Mouse (Mus musculus) midbrain, embryonic 12.5 days (tissue): ENCODE data around the gene Upp2. TPM values are rescaled to one million over a fixed set of nuclear protein-coding genes. Genes with fewer than 3 reads are reported as not detected.
A peak's percentile ranks its signal among the peaks of the same experiment; 100 is the strongest.

Experiments
- ATAC-seq: fragments of 200-750 bp; cut with Nextera tagmentation; 2 replicates; pipeline ENCODE4 v1.8.0; 2017; ENCODE audit warnings: low read depth, moderate TSS enrichment, moderate library complexity; ENCODE audit not compliant: low FRiP score
- H3K27ac ChIP-seq: fragments of 300-500 bp; sonication (generic); replicated peaks from 2 replicates; pipeline ENCODE4 v1.5.1; 2016; ENCODE audit warnings: mild to moderate bottlenecking
- H3K27me3 ChIP-seq: fragments of 300-500 bp; sonication (generic); 2 replicates; pipeline ENCODE4 v1.6.1; 2016; ENCODE audit warnings: mild to moderate bottlenecking
- H3K36me3 ChIP-seq: fragments of 300-500 bp; sonication (generic); 2 replicates; pipeline ENCODE4 v1.6.1; 2016
- H3K4me1 ChIP-seq: fragments of 300-500 bp; sonication (generic); 2 replicates; pipeline ENCODE4 v1.6.1; 2016
- H3K4me2 ChIP-seq: fragments of 300-500 bp; sonication (generic); replicated peaks from 2 replicates; pipeline ENCODE4 v1.6.1; 2016; ENCODE audit warnings: mild to moderate bottlenecking, moderate library complexity
- H3K4me3 ChIP-seq: fragments of 300-500 bp; sonication (generic); 2 replicates; pipeline ENCODE4 v1.5.1; 2016; ENCODE audit warnings: mild to moderate bottlenecking
- H3K9ac ChIP-seq: fragments of 300-500 bp; sonication (generic); replicated peaks from 2 replicates; pipeline ENCODE4 v1.6.1; 2016; ENCODE audit warnings: mild to moderate bottlenecking, moderate library complexity
- H3K9me3 ChIP-seq: fragments of 300-500 bp; sonication (generic); 2 replicates; pipeline ENCODE4 v1.6.1; 2016; ENCODE audit warnings: mild to moderate bottlenecking
- WGBS: fragments of 180-500 bp; shearing (Covaris S2); methylation state at CpG from one replicate; pipeline ENCODE4 v1.1.7; 2016; 5-methylcytosine and 5-hydroxymethylcytosine counted together
- polyA plus RNA-seq: library from polyadenylated mRNA; unstranded; fragments of >200 nt; fragmentation: Nextera tagmentation; extraction: Ambion mirVana; gene quantifications from 2 replicates; pipeline ENCODE4 v1.2.1, GENCODE M21; 2016

Upp2 gene
- polyA plus RNA-seq, result 7.4 and 8.1 TPM in 2 replicates

DNA sequence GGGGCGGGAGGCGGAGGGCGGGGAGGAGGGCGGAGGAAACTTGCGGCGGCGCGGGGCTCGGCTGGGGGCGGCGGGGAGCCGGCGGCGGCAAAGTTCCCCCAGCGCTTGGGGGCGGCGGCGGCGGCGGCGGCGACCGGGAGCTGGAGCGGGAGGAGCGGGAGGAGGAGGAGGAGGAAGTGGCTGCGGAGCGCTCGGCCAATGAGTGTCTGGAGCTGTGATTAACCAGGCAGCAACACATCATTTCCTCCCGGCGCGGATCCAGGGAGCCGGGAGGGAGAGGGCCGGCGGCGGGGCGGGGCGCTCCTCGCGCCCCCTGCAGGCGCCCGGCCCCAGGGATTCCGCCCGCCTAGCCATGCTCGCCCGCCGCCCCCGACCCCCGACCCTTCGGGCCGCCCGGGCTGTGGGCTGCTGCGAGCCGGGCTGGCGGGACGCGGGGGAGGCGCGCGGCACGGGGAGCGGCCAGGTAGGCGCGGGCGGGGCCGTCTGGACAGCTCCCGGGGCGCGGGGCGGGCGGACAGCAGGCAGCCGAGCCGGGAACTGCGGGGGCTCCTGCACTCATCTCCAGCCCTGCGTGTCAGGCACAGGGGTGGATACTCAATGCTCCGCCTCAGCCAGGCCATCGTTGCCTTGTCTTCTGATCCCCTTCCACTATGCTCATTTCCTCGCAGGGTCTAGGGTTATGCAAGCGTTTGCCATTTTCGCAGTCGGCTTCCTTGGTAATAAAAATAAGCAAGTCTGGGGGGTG lies at the start of gene Upp2, which contains the start of gene Acvr1:
TSS of gene Upp2 (plus strand) at position 233 of the 745 bp plus-strand sequence.
TSS of gene Acvr1 (minus strand) at position 92 of the 745 bp plus-strand sequence.
- WGBS, result 1% methylated on average over 20 of the region's 80 CpGs
- Histone ChIP-seq H3K9me3 (no peaks in the 10 kb centered on the region), H3K4me2 (peak within 1 kb of the TSS; percentile 69), H3K27ac (peak within 1 kb of the TSS; percentile 97), H3K4me3 (peak within 1 kb of the TSS; percentile 90), H3K4me1 (peaks cover 39% of the 10 kb centered on the region), H3K36me3 (no peaks in the 10 kb centered on the region), H3K9ac (peak within 1 kb of the TSS; percentile 93), H3K27me3 (no peaks in the 10 kb centered on the region)
- peak; percentile 96 for ATAC-seq

DNA sequence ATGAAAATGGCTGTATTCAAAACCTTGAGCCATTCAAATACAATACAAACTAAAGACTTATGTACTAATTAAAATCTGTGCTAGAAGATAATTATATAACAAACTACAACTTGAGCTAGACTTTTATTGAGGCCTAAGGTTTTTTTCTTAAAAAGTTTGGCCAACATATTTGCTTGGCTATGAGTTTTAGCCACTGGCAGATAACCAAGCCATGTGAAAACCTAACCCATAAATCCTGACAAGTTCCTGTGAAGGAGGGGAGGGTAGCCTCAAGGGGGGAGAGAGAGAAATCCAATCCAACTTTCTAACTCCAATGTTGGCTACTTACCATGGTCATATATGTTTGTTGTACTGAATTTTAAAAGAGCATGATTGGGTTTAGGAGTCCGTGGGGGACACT lies 48.6 kb upstream of the Upp2 start:
- H3K9ac ChIP-seq, result no peak overlapping the region
- WGBS, result 86% methylated on average over 1 of the region's 1 CpGs
- no peak for ATAC-seq

DNA sequence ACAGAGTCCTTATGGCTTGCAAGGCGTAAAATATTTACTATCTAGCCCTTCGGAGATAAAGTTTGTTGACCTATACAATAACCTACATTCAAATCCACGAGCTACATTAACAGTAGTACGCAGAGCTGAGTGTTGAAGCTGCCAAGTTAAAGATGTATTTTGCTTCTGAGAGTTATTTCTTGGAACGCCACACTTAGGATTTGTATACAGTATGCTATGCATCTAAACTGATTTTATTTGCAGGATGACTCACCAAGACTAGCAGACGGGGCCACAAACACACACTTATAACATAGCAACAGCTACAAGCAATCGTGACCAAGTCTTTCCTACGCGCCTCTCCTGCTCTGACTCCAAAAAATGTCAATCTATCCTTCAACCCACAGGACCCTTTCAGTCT lies 46.4 kb upstream of the Upp2 start:
- 95% methylated on average over 9 of the region's 9 CpGs for WGBS
- H3K27me3 ChIP-seq, result no peaks in the 10 kb centered on the region
- peaks cover 8% of the 10 kb centered on the region; the same call in 1 of the 2 replicates for H3K4me1 ChIP-seq
- no peak overlapping the region for H3K4me2 ChIP-seq
- H3K27ac ChIP-seq, result no peak overlapping the region
- no peak overlapping the region for H3K4me3 ChIP-seq
- H3K36me3 ChIP-seq, result no peaks in the 10 kb centered on the region
- no peaks in the 10 kb centered on the region for H3K9me3 ChIP-seq
- no peak overlapping the region for H3K9ac ChIP-seq
- no peak for ATAC-seq

More for the DNA sequence above, 48.6 kb upstream of the Upp2 start:
- no peaks in the 10 kb centered on the region for H3K9me3 ChIP-seq
- no peak overlapping the region for H3K27ac ChIP-seq
- no peaks in the 10 kb centered on the region for H3K36me3 ChIP-seq
- no peaks in the 10 kb centered on the region for H3K27me3 ChIP-seq
- no peak overlapping the region for H3K4me3 ChIP-seq
- H3K4me1 ChIP-seq, result peaks cover 8% of the 10 kb centered on the region; the same call in 1 of the 2 replicates
- H3K4me2 ChIP-seq, result no peak overlapping the region

DNA sequence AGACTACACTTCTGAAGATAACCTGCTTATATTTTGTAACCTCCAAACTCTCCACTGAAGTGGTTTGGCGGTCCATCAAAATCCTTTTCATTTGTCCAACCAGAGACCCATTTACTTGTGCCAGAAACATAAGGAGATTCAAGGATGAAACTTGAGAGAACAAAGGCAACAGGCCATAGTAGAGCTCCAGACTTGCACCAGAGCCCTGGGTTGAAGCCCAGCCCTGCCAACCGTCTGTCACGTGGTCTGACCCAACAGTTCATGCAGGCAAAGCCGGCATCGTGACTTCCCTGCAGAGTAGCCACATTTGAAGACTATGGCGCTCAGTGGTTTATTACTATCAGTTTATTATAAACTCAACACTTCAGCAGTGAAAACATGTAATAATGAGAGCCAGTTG lies 45.5 kb upstream of the Upp2 start:
- H3K9me3 ChIP-seq, result no peaks in the 10 kb centered on the region
- no peak overlapping the region for H3K4me3 ChIP-seq
- peaks cover 8% of the 10 kb centered on the region; the same call in 1 of the 2 replicates for H3K4me1 ChIP-seq
- no peaks in the 10 kb centered on the region for H3K27me3 ChIP-seq
- no peak for ATAC-seq
- H3K36me3 ChIP-seq, result no peaks in the 10 kb centered on the region
- WGBS, result 94% methylated on average over 6 of the region's 6 CpGs
- H3K9ac ChIP-seq, result no peak overlapping the region
- H3K4me2 ChIP-seq, result no peak overlapping the region
- H3K27ac ChIP-seq, result no peak overlapping the region

DNA sequence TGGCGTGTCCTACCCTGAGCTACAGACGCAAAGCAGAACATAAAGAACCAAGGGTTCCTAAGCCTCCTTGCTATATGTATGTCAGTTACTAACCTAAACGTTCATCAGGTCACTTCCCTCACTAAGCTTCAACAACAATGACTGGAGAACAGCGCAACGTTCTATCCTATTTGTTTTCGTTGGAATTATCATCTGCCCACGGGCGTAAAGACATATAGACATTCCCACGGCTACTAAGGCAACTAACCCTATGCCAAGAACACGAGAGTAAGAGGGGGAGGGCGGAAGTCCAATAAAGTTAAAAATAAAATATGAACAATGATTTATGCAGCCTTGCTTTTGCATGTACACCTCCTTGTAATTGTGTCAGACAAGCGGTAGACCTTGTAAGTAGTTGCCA lies 44.0 kb upstream of the Upp2 start:
- Histone ChIP-seq H3K4me2 (no peak overlapping the region), H3K9ac (no peak overlapping the region)
- WGBS, result 80% methylated on average over 12 of the region's 12 CpGs

DNA sequence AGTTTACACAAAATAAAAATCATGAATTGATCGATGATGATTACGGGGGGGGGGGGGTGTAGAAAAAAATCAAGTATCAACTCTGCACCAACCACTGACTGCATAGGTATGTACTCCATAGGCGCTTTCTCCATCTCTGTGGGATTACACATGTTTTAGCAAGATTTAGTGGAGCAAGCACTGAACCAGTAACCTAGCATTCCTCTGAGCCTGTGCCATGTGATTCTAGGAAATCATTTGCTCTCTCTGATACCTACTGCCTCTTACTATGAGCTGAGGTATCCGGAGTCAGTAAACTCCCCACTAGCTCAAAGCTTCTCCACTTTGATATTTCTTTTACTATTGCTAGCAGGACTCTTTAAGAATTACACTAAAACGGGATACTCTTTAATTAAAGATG lies 43.2 kb upstream of the Upp2 start:
- peaks cover 8% of the 10 kb centered on the region; the same call in 1 of the 2 replicates for H3K4me1 ChIP-seq
- no peaks in the 10 kb centered on the region for H3K36me3 ChIP-seq
- ATAC-seq, result no peak
- no peaks in the 10 kb centered on the region for H3K27me3 ChIP-seq
- H3K9ac ChIP-seq, result no peak overlapping the region
- H3K4me3 ChIP-seq, result no peak overlapping the region
- no peak overlapping the region for H3K4me2 ChIP-seq
- H3K9me3 ChIP-seq, result no peaks in the 10 kb centered on the region
- H3K27ac ChIP-seq, result no peak overlapping the region
- 89% methylated on average over 5 of the region's 5 CpGs for WGBS

More for the DNA sequence above, 44.0 kb upstream of the Upp2 start:
- H3K27ac ChIP-seq, result no peak overlapping the region
- no peak for ATAC-seq
- H3K4me3 ChIP-seq, result no peak overlapping the region
- H3K9me3 ChIP-seq, result no peaks in the 10 kb centered on the region
- no peaks in the 10 kb centered on the region for H3K27me3 ChIP-seq
- H3K4me1 ChIP-seq, result peaks cover 8% of the 10 kb centered on the region; the same call in 1 of the 2 replicates
- H3K36me3 ChIP-seq, result no peaks in the 10 kb centered on the region

DNA sequence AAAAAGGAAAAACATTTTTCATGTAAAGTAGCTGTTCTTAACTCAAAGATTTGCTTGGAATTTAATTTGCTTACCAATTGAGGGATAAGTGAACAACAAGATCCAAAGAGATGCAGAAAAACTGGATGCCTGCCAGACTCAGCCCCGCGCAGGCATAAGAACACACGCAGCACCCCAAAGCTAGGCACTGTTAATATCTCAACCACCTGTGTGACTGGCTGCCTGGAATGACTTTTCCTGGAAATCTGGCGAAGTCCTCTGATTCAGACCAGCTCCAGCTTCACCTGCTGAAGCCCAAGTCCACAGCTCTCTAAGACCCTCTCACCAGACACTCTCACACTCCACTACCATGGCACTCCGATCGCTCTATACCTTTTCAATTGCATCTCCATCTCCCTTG lies 42.7 kb upstream of the Upp2 start:
- Histone ChIP-seq H3K9ac (no peak overlapping the region), H3K4me1 (peaks cover 11% of the 10 kb centered on the region), H3K4me3 (no peak overlapping the region), H3K27me3 (no peaks in the 10 kb centered on the region), H3K27ac (no peak overlapping the region), H3K36me3 (no peaks in the 10 kb centered on the region), H3K9me3 (no peaks in the 10 kb centered on the region), H3K4me2 (no peak overlapping the region)
- 91% methylated on average over 6 of the region's 6 CpGs for WGBS
- no peak for ATAC-seq

DNA sequence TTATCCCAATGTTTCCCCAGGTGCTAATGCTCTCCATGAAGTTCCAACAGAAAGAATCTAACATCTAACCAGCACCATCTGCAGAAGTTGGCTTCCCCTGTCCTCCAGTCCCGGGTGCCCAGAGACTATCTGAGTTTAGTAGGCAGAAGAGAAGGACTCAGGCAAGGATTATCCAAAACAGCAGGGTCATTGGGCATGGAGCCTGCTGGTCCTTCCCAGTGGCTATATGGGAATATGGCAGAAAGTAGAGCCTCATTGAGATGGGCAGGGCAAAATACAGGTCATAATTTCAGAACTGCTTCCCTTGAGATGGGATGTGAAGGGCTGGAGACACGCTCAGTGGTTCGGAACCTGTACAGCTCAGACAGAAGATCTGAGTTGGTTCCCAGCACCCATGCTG lies 39.3 kb upstream of the Upp2 start:
- Histone ChIP-seq H3K4me1 (peaks cover 34% of the 10 kb centered on the region), H3K27ac (no peak overlapping the region), H3K4me2 (no peak overlapping the region), H3K9me3 (no peaks in the 10 kb centered on the region), H3K36me3 (no peaks in the 10 kb centered on the region), H3K27me3 (no peaks in the 10 kb centered on the region), H3K9ac (no peak overlapping the region), H3K4me3 (no peak overlapping the region)
- ATAC-seq, result no peak
- 69% methylated on average over 3 of the region's 3 CpGs for WGBS

DNA sequence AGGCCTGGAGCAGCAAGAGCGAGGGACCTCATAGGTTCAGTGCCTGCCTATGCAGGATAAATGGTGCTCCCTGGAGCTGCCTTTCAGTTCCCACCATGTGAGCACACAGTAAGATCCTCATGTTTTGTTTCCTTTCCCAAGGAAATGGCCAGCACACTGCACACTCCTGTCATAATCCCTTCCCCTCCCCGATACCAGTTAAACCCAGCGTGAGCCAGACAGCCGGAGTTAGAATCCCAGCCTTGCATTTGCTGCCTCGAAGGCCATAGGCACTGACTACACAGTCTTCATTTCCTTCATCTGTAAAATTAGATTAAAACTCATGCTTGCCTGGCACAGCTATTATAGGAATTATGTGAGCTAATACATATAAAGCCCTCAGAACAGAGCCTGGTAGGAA lies 37.7 kb upstream of the Upp2 start:
- Histone ChIP-seq H3K9ac (no peak overlapping the region), H3K27me3 (no peaks in the 10 kb centered on the region), H3K36me3 (no peaks in the 10 kb centered on the region), H3K27ac (no peak overlapping the region), H3K4me1 (peaks cover 49% of the 10 kb centered on the region), H3K9me3 (no peaks in the 10 kb centered on the region), H3K4me2 (no peak overlapping the region), H3K4me3 (no peak overlapping the region)
- 45% methylated on average over 5 of the region's 5 CpGs for WGBS
- no peak for ATAC-seq

DNA sequence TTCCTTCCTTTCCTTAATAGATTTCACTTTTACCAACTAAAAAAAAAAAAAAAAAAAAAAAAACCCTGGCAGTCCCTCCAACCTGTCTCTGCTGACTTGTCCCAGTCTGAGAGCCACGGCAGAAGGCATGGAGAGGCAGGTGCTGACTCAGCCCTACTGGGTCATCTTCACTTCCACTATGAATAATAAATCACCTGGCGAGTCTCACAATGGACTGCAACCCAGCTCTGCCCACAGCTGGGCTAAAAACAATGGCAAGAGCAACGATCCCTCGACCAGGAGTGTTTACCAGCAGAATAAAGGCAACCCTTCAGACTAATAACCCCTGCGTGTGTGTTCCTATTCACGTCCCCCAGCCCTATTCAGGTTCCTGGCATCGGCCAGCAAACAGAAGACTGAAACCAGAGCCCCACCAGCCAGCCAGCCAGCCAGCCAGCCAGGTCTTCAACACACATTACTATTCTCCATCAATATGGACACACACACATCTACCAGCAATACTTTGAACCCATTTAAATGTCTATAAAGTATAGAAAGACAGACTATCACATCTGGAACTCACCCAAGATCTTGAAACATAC lies 37.1 kb upstream of the Upp2 start:
- H3K36me3 ChIP-seq, result no peaks in the 10 kb centered on the region
- WGBS, result 27% methylated on average over 7 of the region's 7 CpGs
- no peak overlapping the region for H3K9ac ChIP-seq
- H3K4me1 ChIP-seq, result peaks cover 55% of the 10 kb centered on the region
- ATAC-seq, result no peak
- H3K4me2 ChIP-seq, result no peak overlapping the region
- H3K27ac ChIP-seq, result no peak overlapping the region
- H3K4me3 ChIP-seq, result no peak overlapping the region
- H3K9me3 ChIP-seq, result no peaks in the 10 kb centered on the region
- H3K27me3 ChIP-seq, result no peaks in the 10 kb centered on the region

DNA sequence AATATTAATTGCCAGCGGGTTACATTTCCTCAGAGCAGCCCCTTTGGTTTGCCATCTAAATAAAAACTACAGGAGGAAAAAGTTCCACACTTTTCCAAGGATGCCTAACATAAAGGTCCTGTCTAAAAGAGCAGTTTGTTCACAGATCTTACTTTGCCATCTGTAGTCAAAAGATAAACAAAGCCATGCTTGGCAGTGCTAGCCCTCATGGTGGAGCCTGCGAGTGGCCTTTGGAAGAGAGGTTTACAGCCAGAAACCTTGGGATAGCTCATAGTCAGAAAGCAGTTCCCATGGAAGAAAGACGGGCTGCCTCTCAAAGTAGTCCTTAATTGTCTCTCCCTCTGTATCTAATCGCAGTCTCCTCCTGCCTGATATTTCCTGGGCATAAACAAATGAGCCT lies 36.6 kb upstream of the Upp2 start:
- WGBS, result 80% methylated on average over 4 of the region's 4 CpGs
- H3K4me3 ChIP-seq, result no peak overlapping the region
- no peak overlapping the region for H3K27ac ChIP-seq
- no peak overlapping the region for H3K4me2 ChIP-seq
- H3K36me3 ChIP-seq, result no peaks in the 10 kb centered on the region
- no peak for ATAC-seq
- H3K4me1 ChIP-seq, result peaks cover 58% of the 10 kb centered on the region
- H3K9ac ChIP-seq, result no peak overlapping the region
- no peaks in the 10 kb centered on the region for H3K27me3 ChIP-seq
- no peaks in the 10 kb centered on the region for H3K9me3 ChIP-seq

DNA sequence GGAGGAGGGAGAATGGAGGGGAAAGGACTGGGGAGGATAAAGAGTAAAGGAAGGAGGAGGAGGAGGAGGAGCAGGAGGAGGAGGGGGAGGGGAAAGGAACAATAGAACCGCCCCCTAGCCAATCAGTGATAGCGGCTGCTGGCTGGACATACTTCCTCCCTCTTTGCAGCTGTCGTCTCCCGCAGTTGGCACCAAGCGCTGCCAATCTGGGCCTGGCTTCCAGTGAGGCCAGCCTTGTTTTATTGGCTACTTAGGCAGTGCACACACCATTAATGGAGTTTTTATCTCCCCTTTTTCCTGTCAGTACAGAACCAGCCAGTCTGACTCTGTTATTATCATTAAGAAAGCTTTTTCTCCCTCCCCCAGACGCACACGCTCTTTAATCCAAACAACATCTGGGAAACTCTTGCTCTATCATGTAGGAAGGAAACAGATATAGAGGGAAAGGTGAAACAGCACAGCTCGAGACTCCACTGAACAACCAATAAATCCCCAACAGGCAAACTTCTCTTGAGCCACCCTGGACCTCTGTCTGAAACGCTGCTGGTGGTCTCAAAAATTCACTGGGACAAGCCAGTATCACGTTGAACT lies 34.7 kb upstream of the Upp2 start:
- peak overlapping the region; percentile 19; the same call in 1 of the 2 replicates for H3K4me3 ChIP-seq
- ATAC-seq, result peak; percentile 83
- H3K4me2 ChIP-seq, result peak overlapping the region; percentile 42
- WGBS, result 19% methylated on average over 10 of the region's 10 CpGs
- peak overlapping the region; percentile 39; the same call in 1 of the 2 replicates for H3K27ac ChIP-seq
- H3K9me3 ChIP-seq, result no peaks in the 10 kb centered on the region
- H3K4me1 ChIP-seq, result peaks cover 58% of the 10 kb centered on the region
- H3K36me3 ChIP-seq, result no peaks in the 10 kb centered on the region
- H3K27me3 ChIP-seq, result no peaks in the 10 kb centered on the region
- no peak overlapping the region for H3K9ac ChIP-seq
